Mouse (Mus musculus): Measurements from ENCODE around the gene Dpf2. TPM values are rescaled to one million over a fixed set of nuclear protein-coding genes. Genes with fewer than 3 reads are reported as not detected.

The Dpf2 gene
- total and polyA plus RNA-seq, 3 experiments, result 25.0 to 115 (median 36.7) TPM

DNA sequence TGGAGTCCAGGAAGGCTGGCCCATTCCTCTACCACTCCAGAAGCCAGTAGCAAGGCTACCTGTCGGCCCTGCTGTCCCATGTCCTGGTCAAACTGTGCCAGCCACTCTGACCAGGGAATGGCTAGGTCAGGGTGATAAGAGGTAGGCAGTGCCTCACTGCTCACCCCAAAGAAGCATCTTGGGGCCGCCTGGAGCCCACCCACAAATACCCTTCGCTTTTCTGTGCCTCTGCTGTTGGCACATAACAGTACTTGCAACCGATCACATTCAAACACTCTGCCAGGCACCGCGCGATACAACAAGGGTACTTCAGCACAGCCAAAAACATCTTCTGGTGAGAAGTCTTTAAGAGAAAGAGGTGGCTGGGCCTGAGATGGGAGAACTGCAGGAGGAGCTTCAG, 20.5 kb downstream of the Dpf2 start:
- dilution Hi-C loops (cut with MboI; ENCODE audit: extremely low pct_ligation_motif_present, extremely low pct_unique_long_range_greater_than_20kb, low sequenced_read_pairs) (no loop called here), in situ Hi-C loops (cut with MboI; ENCODE audit: low pct_ligation_motif_present, low pct_unique_long_range_greater_than_20kb, low sequenced_read_pairs) (no loop called here)
- Histone ChIP-seq H3K9me3 (replicated peaks; ENCODE audit: low read length) (no peaks in the 10 kb centered on the region), H3K4me2 (ENCODE audit: insufficient read depth, low read depth, poor library complexity, severe bottlenecking) (no peak overlapping the region), H3K4me3 (replicated peaks in 1 of 3; ENCODE audit: low read depth in 2 of 3, low read length in 2 of 3, poor library complexity in 1 of 3) (no peak overlapping the region), H3K27me3 (replicated peaks) (no peaks in the 10 kb centered on the region), H3K9ac (ENCODE audit: insufficient read depth, low read depth) (no peak overlapping the region), H3K4me1 (ENCODE audit: control insufficient read depth in 1 of 2, insufficient read depth in 2 of 2) (peaks cover 2 to 13% of the 10 kb centered on the region in 2 experiments; a peak in 1 of 4 replicates), H3K27ac (ENCODE audit: insufficient read depth, low read depth) (no peak overlapping the region), H3K79me2 (replicated peaks; ENCODE audit: control insufficient read depth, extremely low read depth, insufficient read depth, poor library complexity, severe bottlenecking) (no peaks in the 10 kb centered on the region), H3K36me3 (replicated peaks in 1 of 2; ENCODE audit: control insufficient read depth in 1 of 2, insufficient read depth in 1 of 2, low read length in 1 of 2) (peaks cover 10 to 60% of the 10 kb centered on the region in 2 experiments)
- no peak for DNase-seq (ENCODE audit: extremely low read depth)
- no peak for TF ChIP-seq MEF2A (IDR thresholded peaks at IDR 0.05; ENCODE audit: borderline replicate concordance, low read depth, low read length)
- no peak for TF ChIP-seq SIN3A (IDR thresholded peaks at IDR 0.05; ENCODE audit: low read length)
- TF ChIP-seq POLR2A (IDR thresholded peaks at IDR 0.05; ENCODE audit: low read depth, low read length), result no peak
- no peak for TF ChIP-seq HCFC1 (IDR thresholded peaks at IDR 0.05; ENCODE audit: low read depth, low read length)
- no peak for TF ChIP-seq EP300 (IDR thresholded peaks at IDR 0.05; ENCODE audit: low read length)
- TF ChIP-seq GABPA (IDR thresholded peaks at IDR 0.05; ENCODE audit: insufficient replicate concordance, low read depth, low read length), result no peak
- no peak for TF ChIP-seq ZC3H11A (IDR thresholded peaks at IDR 0.05; ENCODE audit: low read depth, low read length)
- no peak for TF ChIP-seq CHD2 (IDR thresholded peaks at IDR 0.05; ENCODE audit: low read length)
- no peak for TF ChIP-seq CTCF (conservative IDR thresholded peaks at IDR 0.05 in 1 of 2, IDR thresholded peaks at IDR 0.05 in 1 of 2; ENCODE audit: low read depth in 2 of 2, low read length in 2 of 2)
- TF ChIP-seq NELFE (IDR thresholded peaks at IDR 0.05; ENCODE audit: low read depth, low read length), result no peak
- no peak for TF ChIP-seq JUND (conservative IDR thresholded peaks at IDR 0.05; ENCODE audit: low read depth, low read length)
- no peak for TF ChIP-seq ZKSCAN1 (IDR thresholded peaks at IDR 0.05; ENCODE audit: borderline replicate concordance, low read depth, low read length)
- no peak for TF ChIP-seq TCF12 (IDR thresholded peaks at IDR 0.05; ENCODE audit: low read depth, low read length)
- no peak for TF ChIP-seq ELF1 (IDR thresholded peaks at IDR 0.05; ENCODE audit: low read depth, low read length)
- no peak for TF ChIP-seq NRF1 (IDR thresholded peaks at IDR 0.05; ENCODE audit: low read depth, low read length)

DNA sequence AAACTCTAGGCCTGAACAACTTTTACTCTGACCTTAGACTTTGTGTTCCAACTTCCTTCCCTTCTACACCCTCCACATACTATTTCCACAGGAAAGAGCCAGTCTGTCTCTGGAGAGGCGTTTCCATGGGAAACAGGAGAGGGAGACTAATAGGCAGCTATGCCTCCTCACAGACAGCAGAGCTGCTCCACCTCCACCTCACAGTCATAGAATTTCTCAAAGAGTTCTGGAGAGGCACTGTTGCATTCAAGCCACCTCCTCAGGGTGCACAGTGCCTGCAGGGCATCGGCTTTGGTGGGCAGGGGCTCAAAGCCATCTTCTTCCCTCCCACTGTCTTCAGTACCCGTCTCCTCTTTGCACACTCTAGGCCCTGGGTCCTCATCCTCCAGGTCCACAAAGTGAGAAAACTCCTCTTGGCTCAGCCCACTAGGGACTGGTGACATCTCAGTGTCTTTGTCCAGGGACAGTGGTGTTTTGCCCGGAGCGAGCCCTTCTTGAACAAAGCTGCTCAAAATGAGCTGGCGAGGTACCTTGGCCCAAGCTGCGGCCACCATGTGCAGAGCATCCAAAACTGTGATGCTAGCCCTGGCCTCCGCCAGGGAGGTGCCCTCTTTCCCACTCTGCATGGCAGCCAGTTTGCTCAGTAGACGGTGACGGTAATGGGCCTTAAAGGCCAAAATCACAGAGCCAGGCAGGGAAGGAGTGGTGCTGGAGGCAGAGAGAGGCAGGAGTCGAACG, 21.1 kb downstream of the Dpf2 start:
- dilution Hi-C loops (cut with MboI; ENCODE audit: extremely low pct_ligation_motif_present, extremely low pct_unique_long_range_greater_than_20kb, low sequenced_read_pairs), result no loop called here
- Histone ChIP-seq H3K36me3 (replicated peaks in 1 of 2; ENCODE audit: control insufficient read depth in 1 of 2, insufficient read depth in 1 of 2, low read length in 1 of 2) (peaks cover 8 to 63% of the 10 kb centered on the region in 2 experiments), H3K4me2 (ENCODE audit: insufficient read depth, low read depth, poor library complexity, severe bottlenecking) (no peak overlapping the region), H3K27me3 (replicated peaks) (no peaks in the 10 kb centered on the region), H3K27ac (ENCODE audit: insufficient read depth, low read depth) (no peak overlapping the region), H3K4me3 (replicated peaks in 1 of 3; ENCODE audit: low read depth in 2 of 3, low read length in 2 of 3, poor library complexity in 1 of 3) (no peak overlapping the region), H3K4me1 (ENCODE audit: control insufficient read depth in 1 of 2, insufficient read depth in 2 of 2) (peaks cover 2 to 13% of the 10 kb centered on the region in 2 experiments; a peak in 1 of 4 replicates), H3K79me2 (replicated peaks; ENCODE audit: control insufficient read depth, extremely low read depth, insufficient read depth, poor library complexity, severe bottlenecking) (no peaks in the 10 kb centered on the region), H3K9ac (ENCODE audit: insufficient read depth, low read depth) (no peak overlapping the region), H3K9me3 (replicated peaks; ENCODE audit: low read length) (no peaks in the 10 kb centered on the region)
- no peak for DNase-seq (ENCODE audit: extremely low read depth)
- TF ChIP-seq ZMIZ1 (IDR thresholded peaks at IDR 0.05; ENCODE audit: low read depth, low read length) (no peak), NELFE (IDR thresholded peaks at IDR 0.05; ENCODE audit: low read depth, low read length) (no peak), MAFK (IDR thresholded peaks at IDR 0.05; ENCODE audit: insufficient replicate concordance, low read length) (no peak), NRF1 (IDR thresholded peaks at IDR 0.05; ENCODE audit: low read depth, low read length) (no peak), POLR2AphosphoS2 (IDR thresholded peaks at IDR 0.05; ENCODE audit: low read depth, low read length) (no peak), BHLHE40 (IDR thresholded peaks at IDR 0.05; ENCODE audit: low read depth, low read length) (no peak), MXI1 (IDR thresholded peaks at IDR 0.05; ENCODE audit: low read depth, low read length) (no peak), PAX5 (IDR thresholded peaks at IDR 0.05; ENCODE audit: low read length) (no peak), MAX (IDR thresholded peaks at IDR 0.05; ENCODE audit: low read length) (no peak), RCOR1 (conservative IDR thresholded peaks at IDR 0.05; ENCODE audit: low read depth, low read length) (no peak), CHD2 (IDR thresholded peaks at IDR 0.05; ENCODE audit: low read length) (no peak), JUN (IDR thresholded peaks at IDR 0.05; ENCODE audit: insufficient read depth, low read depth, low read length) (no peak), MAZ (IDR thresholded peaks at IDR 0.05; ENCODE audit: low read depth, low read length) (no peak)
- in situ Hi-C loops (cut with MboI; ENCODE audit: low pct_ligation_motif_present, low pct_unique_long_range_greater_than_20kb, low sequenced_read_pairs), result no loop called here

Measured in CH12.LX (cell line).